Mouse (Mus musculus) ES-Bruce4 (cell line): ENCODE measurements around the gene Slc25a38. TPM values are rescaled to one million over a fixed set of nuclear protein-coding genes. Genes with fewer than 3 reads are reported as not detected.

Experiments
- H3K27ac ChIP-seq: 2 replicates; pipeline ENCODE4 v1.5.1; 2012; ENCODE audit warnings: low read length, inconsistent platforms; ENCODE audit not compliant: insufficient read depth
- H3K27me3 ChIP-seq: 2 replicates; pipeline ENCODE4 v1.6.1; 2012; ENCODE audit warnings: mild to moderate bottlenecking, low read length, inconsistent platforms; ENCODE audit not compliant: control insufficient read depth, poor library complexity, insufficient read depth, severe bottlenecking
- H3K36me3 ChIP-seq: 2 replicates; pipeline ENCODE4 v1.6.1; 2012; ENCODE audit warnings: inconsistent platforms, mild to moderate bottlenecking, low read length, moderate library complexity; ENCODE audit not compliant: control insufficient read depth, poor library complexity, insufficient read depth, severe bottlenecking
- H3K4me1 ChIP-seq: one replicate; pipeline ENCODE4 v1.8.1; 2011; ENCODE audit warnings: low read length; ENCODE audit not compliant: control insufficient read depth, insufficient read depth
- H3K4me3 ChIP-seq: 2 replicates; pipeline ENCODE4 v1.5.1; 2011; ENCODE audit warnings: low read depth, mild to moderate bottlenecking, low read length
- H3K9ac ChIP-seq: 2 replicates; pipeline ENCODE4 v1.6.1; 2012; ENCODE audit warnings: low read depth, mild to moderate bottlenecking, inconsistent platforms; ENCODE audit not compliant: poor library complexity, severe bottlenecking
- H3K9me3 ChIP-seq: replicated peaks from 2 replicates; pipeline ENCODE4 v1.6.1; 2012; ENCODE audit warnings: mild to moderate bottlenecking, low read length, inconsistent platforms; ENCODE audit not compliant: control insufficient read depth, poor library complexity, insufficient read depth, severe bottlenecking
- CTCF ChIP-seq: IDR thresholded peaks from one replicate; pipeline ENCODE4 v1.8.1; 2011; ENCODE audit warnings: low read depth, low read length
- EP300 ChIP-seq: IDR thresholded peaks from 2 replicates; pipeline ENCODE4 v1.6.1; 2011; ENCODE audit warnings: low read depth, low read length; ENCODE audit not compliant: insufficient read depth
- POLR2A ChIP-seq: IDR thresholded peaks from one replicate; pipeline ENCODE4 v1.8.1; 2011; ENCODE audit warnings: low read length; ENCODE audit not compliant: insufficient read depth
- polyA plus RNA-seq: library from polyadenylated mRNA; stranded (reverse); fragments of >200 nt; gene quantifications from 2 replicates; pipeline ENCODE4 v1.2.4, GENCODE M21; 2011; ENCODE audit warnings: low read depth; ENCODE audit not compliant: missing spikeins, insufficient read depth, insufficient read length

The Slc25a38 gene
- polyA plus RNA-seq, 1 experiment = 15.7 TPM

- H3K9me3 ChIP-seq = no peaks in the 10 kb centered on the region
- H3K36me3 ChIP-seq = no peaks in the 10 kb centered on the region
- peak; percentile 63 for TF ChIP-seq CTCF
- no peak for TF ChIP-seq POLR2A
- TF ChIP-seq EP300 = no peak
- no peak overlapping the region for H3K4me3 ChIP-seq
- no peaks in the 10 kb centered on the region for H3K4me1 ChIP-seq
- H3K27ac ChIP-seq = no peak overlapping the region
- H3K9ac ChIP-seq = no peak overlapping the region
- no peaks in the 10 kb centered on the region for H3K27me3 ChIP-seq
Observed at GRCm38 (mm10) chr9:120140652-120141051, 30.5 kb downstream of the Slc25a38 start.

- H3K9ac ChIP-seq = no peak overlapping the region
Observed at GRCm38 (mm10) chr9:120144474-120144873, 34.3 kb downstream of the Slc25a38 start.

GRCm38 (mm10) chr9:120149222-120149828 is 39.2 kb downstream of the Slc25a38 start, which contains the start of gene Mobp:
Mobp (plus strand) TSS chr9:120149707.
- no peak within 1 kb of the TSS; the same call in 1 of the 2 replicates for H3K9ac ChIP-seq
- H3K27ac ChIP-seq = peak within 1 kb of the TSS; percentile 75
- H3K4me3 ChIP-seq = peak within 1 kb of the TSS; percentile 76
- no peaks in the 10 kb centered on the region for H3K36me3 ChIP-seq
- no peaks in the 10 kb centered on the region for H3K27me3 ChIP-seq
- H3K9me3 ChIP-seq = no peaks in the 10 kb centered on the region
- H3K4me1 ChIP-seq = peaks cover 8% of the 10 kb centered on the region
- TF ChIP-seq POLR2A = no peak
- peak; percentile 87 for TF ChIP-seq EP300
- no peak for TF ChIP-seq CTCF

More at GRCm38 (mm10) chr9:120144474-120144873, 34.3 kb downstream of the Slc25a38 start:
- Histone ChIP-seq H3K4me1 (peaks cover 3% of the 10 kb centered on the region), H3K27me3 (no peaks in the 10 kb centered on the region), H3K4me3 (no peak overlapping the region), H3K27ac (no peak overlapping the region), H3K9me3 (no peaks in the 10 kb centered on the region), H3K36me3 (no peaks in the 10 kb centered on the region)
- TF ChIP-seq EP300 (no peak), POLR2A (no peak), CTCF (no peak)

- H3K9ac ChIP-seq = no peak overlapping the region
- no peaks in the 10 kb centered on the region for H3K9me3 ChIP-seq
- TF ChIP-seq EP300 (no peak), CTCF (no peak), POLR2A (no peak)
- peaks cover 8% of the 10 kb centered on the region for H3K4me1 ChIP-seq
- H3K27ac ChIP-seq = no peak overlapping the region
- H3K36me3 ChIP-seq = no peaks in the 10 kb centered on the region
- H3K4me3 ChIP-seq = no peak overlapping the region
- H3K27me3 ChIP-seq = no peaks in the 10 kb centered on the region
Observed at GRCm38 (mm10) chr9:120151152-120151551, 41.0 kb downstream of the Slc25a38 start.

GRCm38 (mm10) chr9:120151906-120152399 is 41.8 kb downstream of the Slc25a38 start:
- H3K9ac ChIP-seq = no peak overlapping the region
- H3K36me3 ChIP-seq = no peaks in the 10 kb centered on the region
- TF ChIP-seq POLR2A = no peak
- TF ChIP-seq CTCF = no peak
- peak; percentile 86 for TF ChIP-seq EP300
- peak overlapping the region; percentile 22 for H3K27ac ChIP-seq
- no peaks in the 10 kb centered on the region for H3K9me3 ChIP-seq
- H3K4me1 ChIP-seq = peaks cover 8% of the 10 kb centered on the region
- no peak overlapping the region for H3K4me3 ChIP-seq
- H3K27me3 ChIP-seq = no peaks in the 10 kb centered on the region

GRCm38 (mm10) chr9:120158047-120158446 is 47.9 kb downstream of the Slc25a38 start:
- H3K36me3 ChIP-seq = no peaks in the 10 kb centered on the region
- no peaks in the 10 kb centered on the region for H3K27me3 ChIP-seq
- H3K4me1 ChIP-seq = no peaks in the 10 kb centered on the region
- no peaks in the 10 kb centered on the region for H3K9me3 ChIP-seq
- TF ChIP-seq EP300 (no peak), POLR2A (no peak), CTCF (no peak)
- no peak overlapping the region for H3K4me3 ChIP-seq
- no peak overlapping the region for H3K9ac ChIP-seq
- H3K27ac ChIP-seq = no peak overlapping the region
